Mouse (Mus musculus) liver, adult 2 months (tissue): ENCODE results near the gene Npw.

Experiments
- CTCF ChIP-seq: fragments of 200-500 bp; IDR thresholded peaks from 2 replicates; pipeline ENCODE4 v1.5.1; 2011; ENCODE audit warnings: low read depth, low read length, control low read depth
- POLR2A ChIP-seq: fragments of 200-500 bp; IDR thresholded peaks from 2 replicates; pipeline ENCODE4 v1.6.1; 2011; ENCODE audit warnings: low read length, control low read depth; ENCODE audit not compliant: insufficient read depth; ENCODE audit errors: extremely low read depth

DNA sequence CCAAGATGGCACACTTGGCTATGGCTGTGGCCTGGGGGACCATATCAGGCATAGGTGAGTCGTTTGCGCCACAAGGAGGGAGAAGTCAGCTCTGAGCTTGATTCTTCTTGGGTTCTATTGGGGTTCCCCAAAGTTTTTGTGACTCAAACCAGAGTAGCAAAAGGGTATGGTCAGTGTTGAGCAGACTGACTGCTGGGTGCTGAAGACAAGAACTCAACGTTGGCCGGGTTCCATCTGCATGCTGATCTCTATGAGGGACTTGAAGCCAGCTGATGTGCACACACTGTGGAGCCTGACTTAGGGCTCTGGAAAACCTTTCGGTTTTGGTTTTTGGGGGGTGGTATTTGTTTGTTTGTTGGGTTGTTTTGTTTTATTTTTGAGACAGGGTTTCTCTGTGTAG is 22.6 kb downstream of the Npw start:
- TF ChIP-seq CTCF (no peak), POLR2A (no peak)
